Mouse (Mus musculus): ENCODE data around the gene Col1a1. TPM values are rescaled to one million over a fixed set of nuclear protein-coding genes. Genes with fewer than 3 reads are reported as not detected.
"Not testable (repeated sequence)": the region's sequence is repeated elsewhere in the genome, so short reads cannot be mapped to it uniquely, and the experiment has no call there.

Gene Col1a1
- polyA plus RNA-seq, 1 experiment from 2014 or later = 380 TPM

DNA sequence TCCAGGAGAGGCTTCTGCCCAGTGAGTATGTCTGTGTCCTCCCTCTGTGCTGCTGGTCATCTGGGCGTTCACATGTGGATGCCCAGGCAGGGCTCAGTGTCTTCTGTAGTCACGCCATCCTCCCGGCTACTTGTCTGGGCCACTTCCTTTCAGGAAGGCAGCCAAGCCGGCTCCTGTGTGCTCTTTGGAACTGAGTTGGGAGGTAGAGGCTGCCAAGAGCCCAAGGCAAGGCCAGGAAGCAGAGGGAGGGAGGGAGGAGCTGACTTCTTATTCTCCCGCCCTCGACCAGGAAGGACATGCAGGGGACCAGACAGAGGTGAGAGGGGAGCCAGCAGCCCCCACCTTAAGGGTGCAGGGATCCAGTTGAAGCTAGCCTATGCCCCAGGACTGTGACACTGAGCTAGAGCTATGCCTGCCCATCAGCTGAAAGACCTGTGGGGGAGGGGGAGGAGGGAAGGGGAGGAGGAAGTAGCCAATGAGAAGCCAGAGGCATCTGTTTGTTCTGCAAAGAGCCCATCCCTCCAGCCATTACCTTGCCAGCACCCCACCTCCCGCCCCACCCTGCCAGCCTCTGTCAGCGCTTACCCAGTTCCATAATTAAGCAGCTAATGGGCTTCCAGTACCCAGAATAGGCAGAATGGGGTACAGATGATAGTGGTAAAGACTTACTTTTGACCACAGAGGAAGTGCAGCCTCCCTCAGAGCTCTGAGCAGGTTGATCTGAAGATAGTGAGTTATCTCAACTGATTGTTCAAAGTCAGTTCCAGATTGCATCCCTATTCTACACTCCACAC, 22.2 kb downstream of the Col1a1 start:
- H3K4me2 ChIP-seq (replicated peaks; ENCODE audit: low read depth, low read length) = no peak overlapping the region
- peak; percentile 65 for ATAC-seq (ENCODE audit: low FRiP score, low TSS enrichment)

DNA sequence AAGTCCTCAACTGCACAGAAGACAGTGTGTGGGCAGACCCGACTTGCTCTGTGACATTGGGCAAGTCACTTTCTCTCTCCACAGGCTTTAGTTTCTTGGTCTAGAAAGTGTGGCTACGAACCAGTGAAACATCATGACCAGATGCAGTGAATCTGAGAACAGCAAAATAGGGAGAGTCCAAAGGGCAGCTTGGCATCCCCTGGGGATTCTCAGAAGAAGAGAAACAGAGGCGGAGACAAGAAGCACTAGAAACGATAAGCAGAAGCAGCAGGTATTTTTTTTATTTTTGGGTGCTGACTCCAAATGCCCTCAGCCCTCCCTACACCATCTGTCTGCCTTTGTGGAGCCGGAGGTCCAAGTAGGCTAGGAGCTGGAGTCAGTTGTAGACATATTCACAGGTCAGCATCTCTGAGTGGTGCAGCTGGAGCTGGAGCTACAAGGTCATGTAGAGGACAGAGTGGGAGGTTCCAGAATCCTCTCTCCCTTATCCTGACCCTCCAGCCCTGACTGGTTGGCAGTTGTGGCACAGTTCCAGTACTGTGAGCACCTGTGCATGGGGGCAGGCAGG, 26.6 kb downstream of the Col1a1 start:
- no peaks in the 10 kb centered on the region for H3K27me3 ChIP-seq (ENCODE audit: control insufficient read depth, insufficient read depth, low read length)
- H3K4me2 ChIP-seq (replicated peaks; ENCODE audit: low read depth, low read length) = no peak overlapping the region
- no peak overlapping the region for H3K9ac ChIP-seq (ENCODE audit: low read depth, low read length)
- no peak overlapping the region for H3K4me3 ChIP-seq (ENCODE audit: low read length)
- peaks cover 8% of the 10 kb centered on the region; the same call in 1 of the 2 replicates for H3K4me1 ChIP-seq (ENCODE audit: control insufficient read depth, insufficient read depth, low read length)
- H3K27ac ChIP-seq (ENCODE audit: low read depth, low read length) = no peak overlapping the region
- 64% methylated on average over 5 of the region's 5 CpGs for WGBS
- H3K9me3 ChIP-seq (ENCODE audit: control insufficient read depth, low read length) = no peaks in the 10 kb centered on the region
- peak; percentile 35; the same call in 1 of the 2 replicates for ATAC-seq (ENCODE audit: low FRiP score, low TSS enrichment)
- no peaks in the 10 kb centered on the region for H3K36me3 ChIP-seq (ENCODE audit: control insufficient read depth, insufficient read depth, low read length)

More for the DNA sequence above, 22.2 kb downstream of the Col1a1 start:
- H3K27me3 ChIP-seq (ENCODE audit: control insufficient read depth, insufficient read depth, low read length) = no peaks in the 10 kb centered on the region
- WGBS = 17% methylated on average over 8 of the region's 8 CpGs
- no peak overlapping the region for H3K4me3 ChIP-seq (ENCODE audit: low read length)
- no peak overlapping the region for H3K9ac ChIP-seq (ENCODE audit: low read depth, low read length)
- no peaks in the 10 kb centered on the region for H3K36me3 ChIP-seq (ENCODE audit: control insufficient read depth, insufficient read depth, low read length)
- peaks cover 8% of the 10 kb centered on the region; the same call in 1 of the 2 replicates for H3K4me1 ChIP-seq (ENCODE audit: control insufficient read depth, insufficient read depth, low read length)
- H3K9me3 ChIP-seq (ENCODE audit: control insufficient read depth, low read length) = no peaks in the 10 kb centered on the region
- peak overlapping the region; percentile 37; the same call in 1 of the 2 replicates for H3K27ac ChIP-seq (ENCODE audit: low read depth, low read length)

DNA sequence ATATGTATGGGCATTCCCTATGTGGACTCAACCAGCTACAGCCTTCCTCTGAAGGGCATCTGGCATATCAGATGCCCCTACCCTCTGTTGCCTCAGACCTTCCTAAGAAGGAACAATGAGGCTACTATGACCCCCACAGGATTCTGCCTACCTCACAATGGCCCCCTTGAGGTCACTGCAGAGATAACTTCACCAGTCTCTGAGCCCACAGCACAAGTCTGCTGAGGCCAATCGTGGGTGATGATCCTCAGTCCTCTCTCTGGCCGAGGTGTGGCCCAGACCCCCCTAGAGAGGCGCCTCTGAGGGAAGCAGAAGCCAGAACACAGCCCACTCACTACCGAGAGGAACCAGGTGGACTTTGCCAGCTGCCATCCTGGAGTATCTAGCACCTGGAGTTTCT, 31.4 kb downstream of the Col1a1 start, which contains the start of gene Hils1:
TSS of gene Hils1 (plus strand) at position 175 of the 400 bp plus-strand sequence.
- H3K36me3 ChIP-seq (ENCODE audit: control insufficient read depth, insufficient read depth, low read length) = no peaks in the 10 kb centered on the region
- WGBS = 40% methylated on average over 4 of the region's 4 CpGs
- H3K4me3 ChIP-seq (ENCODE audit: low read length) = no peak within 1 kb of the TSS
- peaks cover 4% of the 10 kb centered on the region; the same call in 1 of the 2 replicates for H3K27me3 ChIP-seq (ENCODE audit: control insufficient read depth, insufficient read depth, low read length)
- ATAC-seq (ENCODE audit: low FRiP score, low TSS enrichment) = no peak
- H3K9me3 ChIP-seq (ENCODE audit: control insufficient read depth, low read length) = no peaks in the 10 kb centered on the region
- H3K4me1 ChIP-seq (ENCODE audit: control insufficient read depth, insufficient read depth, low read length) = no peaks in the 10 kb centered on the region
- no peak within 1 kb of the TSS for H3K27ac ChIP-seq (ENCODE audit: low read depth, low read length)
- H3K4me2 ChIP-seq (replicated peaks; ENCODE audit: low read depth, low read length) = no peak within 1 kb of the TSS
- no peak within 1 kb of the TSS for H3K9ac ChIP-seq (ENCODE audit: low read depth, low read length)

DNA sequence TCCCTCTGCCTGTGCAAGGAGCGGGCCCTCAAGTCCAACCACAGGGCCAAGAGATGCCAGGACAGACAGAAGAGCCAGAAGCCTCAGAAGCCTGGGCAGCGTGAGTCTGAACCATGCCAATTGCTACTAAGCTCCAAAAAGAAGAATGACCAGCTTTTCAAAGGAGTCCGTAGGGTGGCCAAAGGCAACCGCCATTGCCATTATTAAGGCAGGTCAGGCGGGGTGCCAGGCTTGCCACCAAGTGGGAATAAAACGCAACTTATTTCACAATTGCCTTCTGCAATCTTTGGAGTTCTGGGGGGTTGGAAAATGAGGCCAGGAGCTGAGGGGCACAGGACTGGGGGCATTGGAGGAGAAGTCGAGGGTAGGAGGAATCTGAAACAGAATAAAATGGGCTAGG, 32.2 kb downstream of the Col1a1 start:
- WGBS = 86% methylated on average over 7 of the region's 7 CpGs
- Histone ChIP-seq H3K4me2 (replicated peaks; ENCODE audit: low read depth, low read length) (no peak overlapping the region), H3K27ac (ENCODE audit: low read depth, low read length) (no peak overlapping the region), H3K4me1 (ENCODE audit: control insufficient read depth, insufficient read depth, low read length) (no peaks in the 10 kb centered on the region), H3K36me3 (ENCODE audit: control insufficient read depth, insufficient read depth, low read length) (no peaks in the 10 kb centered on the region), H3K4me3 (ENCODE audit: low read length) (no peak overlapping the region), H3K9me3 (ENCODE audit: control insufficient read depth, low read length) (no peaks in the 10 kb centered on the region), H3K9ac (ENCODE audit: low read depth, low read length) (no peak overlapping the region), H3K27me3 (ENCODE audit: control insufficient read depth, insufficient read depth, low read length) (peaks cover 4% of the 10 kb centered on the region; the same call in 1 of the 2 replicates)
- ATAC-seq (ENCODE audit: low FRiP score, low TSS enrichment) = no peak

DNA sequence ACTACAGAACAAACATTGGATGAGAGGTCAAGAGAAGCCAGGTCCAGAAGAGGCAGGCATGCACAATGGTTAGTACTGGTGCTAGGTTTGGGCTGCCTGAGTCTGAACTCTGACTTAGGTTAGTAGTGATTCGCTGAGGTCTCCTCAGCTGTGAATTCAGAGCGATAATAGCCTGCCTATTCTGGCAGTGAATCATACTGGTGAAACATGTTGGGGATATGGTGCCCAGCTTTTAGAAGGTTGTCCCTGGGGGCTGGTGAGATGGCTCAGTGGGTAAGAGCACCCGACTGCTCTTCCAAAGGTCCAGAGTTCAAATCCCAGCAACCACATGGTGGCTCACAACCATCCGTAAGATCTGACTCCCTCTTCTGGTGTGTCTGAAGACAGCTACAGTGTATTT, 33.7 kb downstream of the Col1a1 start:
- H3K9ac ChIP-seq (ENCODE audit: low read depth, low read length); ATAC-seq (ENCODE audit: low FRiP score, low TSS enrichment); H3K36me3 ChIP-seq (ENCODE audit: control insufficient read depth, insufficient read depth, low read length); H3K4me2 ChIP-seq (replicated peaks; ENCODE audit: low read depth, low read length); H3K27me3 ChIP-seq (ENCODE audit: control insufficient read depth, insufficient read depth, low read length); H3K4me1 ChIP-seq (ENCODE audit: control insufficient read depth, insufficient read depth, low read length); H3K27ac ChIP-seq (ENCODE audit: low read depth, low read length); H3K4me3 ChIP-seq (ENCODE audit: low read length); H3K9me3 ChIP-seq (ENCODE audit: control insufficient read depth, low read length): not testable (repeated sequence)
- 89% methylated on average over 4 of the region's 4 CpGs for WGBS

DNA sequence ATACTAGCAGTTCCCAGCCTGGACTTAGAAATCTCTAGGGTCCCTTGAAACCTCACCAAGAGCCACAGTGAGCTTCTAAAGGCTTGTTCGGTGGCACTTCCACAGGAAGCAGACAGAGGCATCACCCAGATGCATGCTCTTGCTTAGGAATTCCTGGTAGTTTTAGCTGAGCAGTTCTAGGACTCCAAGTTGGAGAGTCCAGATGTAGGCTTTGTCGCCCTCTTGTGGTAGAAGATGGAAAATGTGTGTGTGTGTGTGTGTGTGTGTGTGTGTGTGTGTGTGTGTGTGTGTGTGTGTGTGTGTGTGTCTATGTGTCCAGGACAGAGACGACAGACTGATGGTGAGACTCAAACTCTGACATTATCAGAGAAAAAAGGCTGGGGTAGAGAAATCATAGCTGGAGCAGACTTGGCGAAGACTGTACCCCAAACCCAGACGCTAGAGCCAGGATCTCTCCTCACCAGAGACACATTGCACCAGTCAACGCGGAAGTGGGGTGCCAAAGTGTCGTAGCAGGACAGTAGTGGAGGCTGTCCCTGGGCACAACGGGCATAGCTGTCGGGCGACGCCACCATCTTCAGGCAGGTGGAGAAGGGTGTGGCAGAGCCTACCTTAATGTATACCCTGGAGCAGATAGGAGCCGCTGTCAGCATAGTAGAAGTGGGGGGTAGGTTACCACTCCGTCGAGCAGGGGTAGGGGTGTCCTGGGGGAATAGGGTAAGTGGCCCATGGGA, 34.4 kb downstream of the Col1a1 start:
- ATAC-seq (ENCODE audit: low FRiP score, low TSS enrichment) = peak; percentile 25

DNA sequence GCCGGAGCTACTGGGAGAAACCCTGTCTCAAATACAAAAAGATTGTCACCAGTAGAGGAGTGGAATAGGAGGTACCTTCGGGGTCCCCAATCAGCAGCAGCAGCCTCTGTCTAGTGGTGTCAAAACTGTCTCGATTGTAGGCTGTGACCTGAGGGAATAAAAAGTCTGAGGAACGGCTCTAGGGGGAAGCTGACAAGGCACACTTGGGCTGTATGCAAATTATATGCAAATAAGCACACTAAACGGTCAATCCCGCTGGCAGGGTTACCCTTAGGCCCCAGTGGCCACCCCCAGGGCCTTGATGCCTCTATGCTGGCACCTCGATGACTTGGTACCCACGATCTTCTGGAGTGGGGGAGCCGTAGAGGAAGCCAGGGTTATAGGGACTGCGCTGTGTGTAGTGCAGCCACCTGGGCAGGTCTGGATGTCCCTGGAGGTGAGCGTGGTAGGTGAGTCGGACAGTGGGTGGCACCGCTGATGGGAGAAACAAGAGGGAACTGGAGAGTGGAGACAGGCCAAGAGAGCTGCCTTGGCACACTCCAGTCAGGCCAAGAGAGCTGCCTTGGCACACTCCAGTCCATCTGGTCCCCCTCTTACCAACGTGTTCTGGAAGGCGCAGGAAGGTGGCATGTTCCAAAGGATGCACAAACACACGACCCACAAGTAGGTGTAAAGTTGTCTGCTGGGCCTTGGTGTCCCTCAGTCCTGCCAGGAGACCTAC, 36.0 kb downstream of the Col1a1 start:
- H3K36me3 ChIP-seq (ENCODE audit: control insufficient read depth, insufficient read depth, low read length) = no peaks in the 10 kb centered on the region
- H3K4me3 ChIP-seq (ENCODE audit: low read length) = no peak overlapping the region
- H3K4me1 ChIP-seq (ENCODE audit: control insufficient read depth, insufficient read depth, low read length) = no peaks in the 10 kb centered on the region
- H3K4me2 ChIP-seq (replicated peaks; ENCODE audit: low read depth, low read length) = no peak overlapping the region
- no peak overlapping the region for H3K9ac ChIP-seq (ENCODE audit: low read depth, low read length)
- H3K9me3 ChIP-seq (ENCODE audit: control insufficient read depth, low read length) = no peaks in the 10 kb centered on the region
- H3K27ac ChIP-seq (ENCODE audit: low read depth, low read length) = no peak overlapping the region
- 66% methylated on average over 16 of the region's 16 CpGs for WGBS
- H3K27me3 ChIP-seq (ENCODE audit: control insufficient read depth, insufficient read depth, low read length) = peaks cover 4% of the 10 kb centered on the region; the same call in 1 of the 2 replicates
- ATAC-seq (ENCODE audit: low FRiP score, low TSS enrichment) = no peak

More for the DNA sequence above, 34.4 kb downstream of the Col1a1 start:
- no peak overlapping the region for H3K4me3 ChIP-seq (ENCODE audit: low read length)
- H3K36me3 ChIP-seq (ENCODE audit: control insufficient read depth, insufficient read depth, low read length) = no peaks in the 10 kb centered on the region
- peaks cover 4% of the 10 kb centered on the region; the same call in 1 of the 2 replicates for H3K27me3 ChIP-seq (ENCODE audit: control insufficient read depth, insufficient read depth, low read length)
- no peaks in the 10 kb centered on the region for H3K4me1 ChIP-seq (ENCODE audit: control insufficient read depth, insufficient read depth, low read length)
- no peak overlapping the region for H3K9ac ChIP-seq (ENCODE audit: low read depth, low read length)
- no peaks in the 10 kb centered on the region for H3K9me3 ChIP-seq (ENCODE audit: control insufficient read depth, low read length)
- 59% methylated on average over 15 of the region's 15 CpGs for WGBS
- no peak overlapping the region for H3K4me2 ChIP-seq (replicated peaks; ENCODE audit: low read depth, low read length)
- H3K27ac ChIP-seq (ENCODE audit: low read depth, low read length) = no peak overlapping the region

DNA sequence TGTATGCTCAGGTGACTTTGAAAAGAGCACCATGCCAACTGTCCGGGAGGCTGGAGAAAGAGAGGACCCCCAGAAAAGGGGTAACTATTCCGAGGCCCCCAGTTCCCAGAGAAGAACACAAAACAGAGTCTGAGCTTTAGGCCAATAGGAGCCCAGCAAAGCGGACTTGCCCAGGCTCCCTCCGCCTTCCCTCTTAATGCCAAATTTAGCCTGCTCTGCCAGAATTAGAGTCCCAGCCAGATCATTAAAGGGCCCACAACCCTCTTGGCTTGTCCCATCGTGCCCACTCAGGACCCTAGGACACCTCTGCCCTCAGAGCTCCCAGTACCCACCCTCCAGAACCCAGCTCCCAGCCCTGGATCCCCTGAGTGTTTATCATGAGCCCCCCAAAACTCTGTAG, 36.9 kb downstream of the Col1a1 start:
- Histone ChIP-seq H3K27ac (ENCODE audit: low read depth, low read length) (no peak overlapping the region), H3K27me3 (ENCODE audit: control insufficient read depth, insufficient read depth, low read length) (peaks cover 4% of the 10 kb centered on the region; the same call in 1 of the 2 replicates), H3K9me3 (ENCODE audit: control insufficient read depth, low read length) (no peaks in the 10 kb centered on the region), H3K4me2 (replicated peaks; ENCODE audit: low read depth, low read length) (no peak overlapping the region), H3K4me3 (ENCODE audit: low read length) (no peak overlapping the region), H3K36me3 (ENCODE audit: control insufficient read depth, insufficient read depth, low read length) (no peaks in the 10 kb centered on the region), H3K4me1 (ENCODE audit: control insufficient read depth, insufficient read depth, low read length) (no peaks in the 10 kb centered on the region), H3K9ac (ENCODE audit: low read depth, low read length) (no peak overlapping the region)
- no peak for ATAC-seq (ENCODE audit: low FRiP score, low TSS enrichment)
- WGBS = 73% methylated on average over 5 of the region's 5 CpGs

Measured in kidney, embryonic 14.5 days (tissue).